Mouse (Mus musculus) heart, embryonic 11.5 days (tissue): ENCODE measurements around the gene Bbs5. TPM values are rescaled to one million over a fixed set of nuclear protein-coding genes. Genes with fewer than 3 reads are reported as not detected.

Experiments used
- ATAC-seq: fragments of 200-750 bp; cut with Nextera tagmentation; replicated peaks from 2 replicates; pipeline ENCODE4 v1.8.0; 2017; ENCODE audit warnings: moderate library complexity; ENCODE audit not compliant: insufficient number of reproducible peaks, low FRiP score, low TSS enrichment
- H3K27ac ChIP-seq: fragments of 300-500 bp; sonication (generic); 2 replicates; pipeline ENCODE4 v1.5.1; 2014; ENCODE audit warnings: mild to moderate bottlenecking, low read depth, low read length
- H3K27me3 ChIP-seq: fragments of 300-500 bp; sonication (generic); 2 replicates; pipeline ENCODE4 v1.6.1; 2014; ENCODE audit warnings: mild to moderate bottlenecking, low read length, mixed read lengths; ENCODE audit not compliant: control insufficient read depth, insufficient read depth
- H3K36me3 ChIP-seq: fragments of 300-500 bp; sonication (generic); 2 replicates; pipeline ENCODE4 v1.6.1; 2014; ENCODE audit warnings: mild to moderate bottlenecking, low read length, moderate library complexity, mixed read lengths; ENCODE audit not compliant: control insufficient read depth, insufficient read depth
- H3K4me1 ChIP-seq: fragments of 300-500 bp; sonication (generic); 2 replicates; pipeline ENCODE4 v1.6.1; 2014; ENCODE audit warnings: low read length; ENCODE audit not compliant: control insufficient read depth, insufficient read depth
- H3K4me2 ChIP-seq: fragments of 300-500 bp; sonication (generic); 2 replicates; pipeline ENCODE4 v1.6.1; 2014; ENCODE audit warnings: mild to moderate bottlenecking, moderate library complexity
- H3K4me3 ChIP-seq: fragments of 300-500 bp; sonication (generic); 2 replicates; pipeline ENCODE4 v1.5.1; 2014; ENCODE audit warnings: low read depth, low read length
- H3K9ac ChIP-seq: fragments of 300-500 bp; sonication (generic); 2 replicates; pipeline ENCODE4 v1.6.1; 2014; ENCODE audit warnings: mild to moderate bottlenecking, low read depth, low read length, moderate library complexity
- H3K9me3 ChIP-seq: fragments of 300-500 bp; sonication (generic); replicated peaks from 2 replicates; pipeline ENCODE4 v1.6.1; 2016; ENCODE audit warnings: low read length; ENCODE audit not compliant: control insufficient read depth
- WGBS: fragments of 180-500 bp; shearing (Covaris S2); extraction: QIAGEN DNeasy Blood & Tissue Kit; methylation state at CpG from one replicate; pipeline ENCODE4 v1.1.7; 2014; ENCODE audit not compliant: insufficient replicate concordance; 5-methylcytosine and 5-hydroxymethylcytosine counted together
- polyA plus RNA-seq: library from polyadenylated mRNA; unstranded; fragments of >200 nt; fragmentation: Nextera tagmentation; extraction: Ambion mirVana; gene quantifications from 2 replicates; pipeline ENCODE4 v1.2.1, GENCODE M21; 2014

The Bbs5 gene
- polyA plus RNA-seq = 11.1 and 12.4 TPM in 2 replicates

DNA sequence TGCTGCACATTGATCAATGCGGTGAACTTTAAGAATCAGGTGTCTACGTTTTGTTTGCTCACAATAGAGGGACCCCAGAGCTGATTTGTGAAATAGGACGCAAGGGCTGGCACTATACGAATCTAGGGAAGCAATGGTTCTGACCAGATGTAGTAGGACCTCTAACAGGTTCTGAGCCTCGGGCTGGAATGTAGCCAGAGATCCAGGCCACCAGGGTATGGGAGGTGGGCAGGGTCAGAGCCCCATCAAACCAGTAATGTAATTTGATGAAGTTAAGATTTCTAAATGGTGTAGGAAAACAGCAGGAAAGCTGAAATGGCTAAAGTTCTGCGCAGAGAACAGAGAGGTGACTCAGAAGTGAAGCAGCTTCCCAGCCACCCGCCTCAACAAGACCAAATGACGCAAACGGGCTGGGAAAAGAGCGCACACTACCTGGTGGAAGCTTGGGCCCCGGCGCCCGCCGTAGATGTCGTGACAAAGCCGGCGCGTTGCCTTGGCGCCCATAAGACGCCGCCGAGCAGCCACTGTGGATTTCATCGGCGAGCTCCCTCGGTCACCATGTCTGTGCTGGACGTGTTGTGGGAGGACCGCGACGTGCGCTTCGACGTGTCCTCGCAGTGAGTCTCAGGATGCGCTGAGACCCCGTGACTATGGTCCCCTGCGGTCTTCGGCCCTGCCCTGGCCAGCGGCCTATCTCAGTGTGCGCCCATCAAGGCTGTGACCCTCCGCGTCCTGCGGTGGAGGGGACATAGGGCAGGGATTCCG lies at the start of gene Bbs5:
TSS of gene Bbs5 (plus strand) at position 446 of the 765 bp plus-strand sequence.
- Histone ChIP-seq H3K9ac (peak within 1 kb of the TSS; percentile 70), H3K4me3 (peak within 1 kb of the TSS; percentile 57), H3K4me1 (no peaks in the 10 kb centered on the region), H3K27ac (no peak within 1 kb of the TSS), H3K36me3 (no peaks in the 10 kb centered on the region), H3K27me3 (no peaks in the 10 kb centered on the region), H3K9me3 (no peaks in the 10 kb centered on the region), H3K4me2 (peak within 1 kb of the TSS; percentile 73)
- WGBS = 3% methylated on average over 43 of the region's 43 CpGs
- ATAC-seq = peak; percentile 82

DNA sequence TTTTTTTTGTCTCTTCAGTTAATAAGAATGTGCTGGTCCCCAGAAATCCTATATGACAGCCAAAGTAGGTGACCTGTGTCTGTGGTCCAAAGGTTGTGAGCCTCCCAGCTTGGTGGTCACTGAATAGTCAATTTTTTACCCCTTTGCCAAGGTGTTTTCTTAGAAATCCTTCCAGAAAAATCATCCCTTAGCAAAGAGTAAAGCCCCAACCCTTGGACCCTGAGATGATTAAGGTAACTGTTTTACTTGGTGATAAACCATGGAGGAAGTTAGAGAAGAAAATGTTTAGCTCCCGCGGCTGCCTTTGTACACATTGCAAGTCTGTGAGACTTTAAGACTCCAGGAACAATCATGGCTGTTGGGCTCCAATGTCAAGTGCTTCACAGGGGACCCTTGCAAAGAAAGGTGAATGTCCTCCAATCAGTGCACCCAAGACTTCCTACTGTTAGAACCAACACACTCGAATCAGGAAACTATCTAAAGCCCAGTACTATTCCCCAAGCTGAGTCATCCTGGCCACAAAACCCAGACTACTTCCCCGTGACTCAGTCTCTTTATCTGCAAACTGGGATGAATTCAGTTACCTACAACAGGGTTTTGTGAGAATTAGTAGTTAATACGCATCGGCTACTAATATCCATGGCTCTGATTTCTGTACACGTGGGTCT lies 43.1 kb upstream of the Bbs5 start:
- Histone ChIP-seq H3K4me1 (no peaks in the 10 kb centered on the region), H3K9ac (no peak overlapping the region), H3K4me2 (no peak overlapping the region), H3K27ac (no peak overlapping the region), H3K9me3 (no peaks in the 10 kb centered on the region), H3K4me3 (no peak overlapping the region), H3K36me3 (no peaks in the 10 kb centered on the region), H3K27me3 (no peaks in the 10 kb centered on the region)
- no peak for ATAC-seq
- 76% methylated on average over 7 of the region's 7 CpGs for WGBS

DNA sequence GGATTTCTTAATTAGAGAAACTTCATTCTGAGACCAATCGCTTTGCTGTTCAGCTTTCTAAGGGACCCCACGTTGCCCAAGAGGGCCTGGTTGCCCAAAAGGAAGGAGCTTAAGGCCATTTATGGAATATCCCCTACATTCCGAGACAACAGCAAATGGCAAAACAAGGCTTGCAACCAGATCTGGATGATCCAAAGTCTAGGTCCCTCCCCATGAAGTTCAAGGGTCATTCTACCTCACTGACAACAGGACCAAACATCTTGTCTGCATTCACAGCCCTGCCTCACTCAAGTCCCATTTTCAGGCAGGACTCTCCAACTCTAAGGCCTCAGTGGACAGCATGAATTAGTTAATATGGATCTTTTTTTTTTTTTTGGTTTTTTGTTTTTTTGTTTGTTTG lies 40.4 kb upstream of the Bbs5 start:
- Histone ChIP-seq H3K9ac (no peak overlapping the region), H3K36me3 (no peaks in the 10 kb centered on the region), H3K4me1 (no peaks in the 10 kb centered on the region), H3K27ac (no peak overlapping the region), H3K9me3 (no peaks in the 10 kb centered on the region), H3K27me3 (no peaks in the 10 kb centered on the region), H3K4me3 (no peak overlapping the region), H3K4me2 (no peak overlapping the region)
- 77% methylated on average over 3 of the region's 3 CpGs for WGBS
- ATAC-seq = no peak

DNA sequence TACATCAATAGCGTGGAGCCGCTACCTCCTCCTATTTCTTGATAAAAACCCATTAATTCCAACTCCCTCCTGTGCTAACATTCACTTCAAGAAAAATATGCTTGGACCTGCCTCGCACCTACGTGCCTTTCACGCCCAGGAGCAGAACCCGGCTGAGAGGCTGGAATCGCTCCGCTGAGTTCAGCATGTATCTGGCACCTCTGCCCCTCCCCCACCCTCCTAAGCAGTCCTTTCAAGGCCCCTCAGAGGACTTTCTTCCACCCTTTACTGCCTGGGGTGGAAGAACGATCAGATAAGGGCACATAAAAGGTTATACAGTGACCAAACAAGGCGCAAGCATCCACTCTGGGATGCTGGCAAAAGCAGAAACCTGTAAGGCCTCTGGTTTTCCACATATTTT lies 34.7 kb upstream of the Bbs5 start:
- no peaks in the 10 kb centered on the region for H3K36me3 ChIP-seq
- 7% methylated on average over 10 of the region's 10 CpGs for WGBS
- peak overlapping the region; percentile 7; the same call in 1 of the 2 replicates for H3K4me2 ChIP-seq
- H3K4me3 ChIP-seq = no peak overlapping the region
- H3K27me3 ChIP-seq = no peaks in the 10 kb centered on the region
- peaks cover 4% of the 10 kb centered on the region; the same call in 1 of the 2 replicates for H3K4me1 ChIP-seq
- ATAC-seq = no peak
- no peaks in the 10 kb centered on the region for H3K9me3 ChIP-seq
- no peak overlapping the region for H3K27ac ChIP-seq
- H3K9ac ChIP-seq = no peak overlapping the region

DNA sequence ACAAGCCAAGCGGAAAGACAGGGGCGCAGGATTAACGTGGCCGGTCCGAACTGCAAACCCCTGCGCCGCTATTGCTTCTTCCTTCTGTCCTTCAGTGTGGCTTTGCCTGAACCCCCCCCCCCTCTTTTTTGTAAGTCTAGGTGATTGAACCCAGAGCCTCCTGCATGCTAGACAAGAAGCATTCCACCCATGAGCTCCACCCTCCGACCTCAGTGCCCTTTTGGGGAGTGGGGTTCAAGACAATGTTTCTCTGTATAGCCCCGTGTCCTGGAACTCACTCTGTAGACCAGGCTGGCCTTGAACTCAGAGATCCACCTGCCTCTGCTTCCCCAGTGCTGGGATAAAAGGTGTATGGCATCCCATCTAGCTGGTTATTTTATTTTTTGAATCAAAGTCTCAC lies 34.3 kb upstream of the Bbs5 start:
- Histone ChIP-seq H3K9ac (no peak overlapping the region), H3K9me3 (no peaks in the 10 kb centered on the region), H3K4me1 (peaks cover 4% of the 10 kb centered on the region; the same call in 1 of the 2 replicates), H3K27ac (no peak overlapping the region), H3K4me2 (no peak overlapping the region), H3K4me3 (no peak overlapping the region), H3K36me3 (no peaks in the 10 kb centered on the region), H3K27me3 (no peaks in the 10 kb centered on the region)
- 47% methylated on average over 9 of the region's 9 CpGs for whole genome bisulfite sequencing
- ATAC-seq = no peak

DNA sequence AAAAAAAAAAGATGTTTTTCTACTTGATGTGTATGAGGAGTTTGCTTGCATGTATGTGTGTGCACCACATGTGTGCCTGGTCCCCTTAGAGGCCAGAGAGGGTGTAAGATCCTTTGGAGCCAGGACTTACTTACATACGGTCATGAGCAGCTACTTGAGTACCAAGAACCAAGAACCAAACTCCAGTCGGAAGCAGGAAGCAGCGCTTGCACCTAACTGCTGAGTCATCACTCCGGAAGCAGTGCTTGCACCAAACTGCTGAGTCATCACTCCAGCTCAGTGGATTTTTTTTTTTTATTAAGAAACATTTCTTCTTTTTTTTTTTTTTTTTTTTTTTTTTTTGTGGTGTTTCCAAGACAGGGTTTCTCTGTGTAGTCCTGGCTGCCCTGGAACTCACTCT lies 33.7 kb upstream of the Bbs5 start:
- 55% methylated on average over 4 of the region's 4 CpGs for WGBS
- Histone ChIP-seq H3K4me1 (peaks cover 4% of the 10 kb centered on the region; the same call in 1 of the 2 replicates), H3K27ac (no peak overlapping the region), H3K9me3 (no peaks in the 10 kb centered on the region), H3K4me3 (no peak overlapping the region), H3K9ac (no peak overlapping the region), H3K36me3 (no peaks in the 10 kb centered on the region), H3K27me3 (no peaks in the 10 kb centered on the region), H3K4me2 (no peak overlapping the region)
- ATAC-seq = no peak

DNA sequence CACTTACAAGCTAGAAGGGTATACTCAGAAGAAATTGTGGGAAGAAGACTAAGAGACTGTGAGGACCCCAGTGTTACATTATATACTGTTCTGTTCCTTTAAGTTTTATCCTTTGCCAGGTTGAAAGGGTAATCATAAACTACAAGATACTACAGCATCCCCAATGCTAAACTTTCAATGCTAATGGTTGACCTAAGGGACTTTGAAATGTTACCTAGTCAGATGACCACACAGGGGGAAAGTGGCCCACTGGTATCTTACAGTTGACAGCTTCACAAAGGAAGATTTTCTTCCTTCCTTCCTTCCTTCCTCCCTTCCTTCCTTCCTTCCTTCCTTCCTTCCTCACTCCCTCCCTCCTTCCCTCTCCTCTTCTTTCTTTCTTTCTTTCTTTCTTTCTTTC lies 28.6 kb upstream of the Bbs5 start:
- H3K27ac ChIP-seq = no peak overlapping the region
- ATAC-seq = no peak
- no peak overlapping the region for H3K4me2 ChIP-seq
- H3K9ac ChIP-seq = no peak overlapping the region
- H3K4me3 ChIP-seq = no peak overlapping the region
- no peaks in the 10 kb centered on the region for H3K9me3 ChIP-seq
- no peaks in the 10 kb centered on the region for H3K27me3 ChIP-seq
- no peaks in the 10 kb centered on the region for H3K4me1 ChIP-seq
- H3K36me3 ChIP-seq = no peaks in the 10 kb centered on the region

DNA sequence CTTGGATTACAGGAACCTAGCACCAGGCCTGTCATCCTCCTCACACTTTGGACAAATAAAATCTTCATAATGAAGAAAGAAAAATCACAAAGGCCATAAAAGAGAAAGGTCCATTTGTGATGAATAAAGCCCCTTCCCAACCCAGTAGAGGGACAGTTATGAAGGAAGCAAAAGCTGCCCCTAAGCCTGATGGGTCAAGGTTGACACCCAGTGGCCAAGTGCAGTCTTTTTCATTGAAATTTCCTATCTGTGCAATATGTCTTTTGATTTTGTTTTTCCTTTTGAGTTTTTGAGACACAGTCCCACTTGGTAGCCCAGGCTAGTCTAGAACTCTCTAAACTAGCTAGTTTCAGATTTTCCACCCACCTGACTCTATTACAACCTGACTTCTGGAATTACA lies 27.7 kb upstream of the Bbs5 start:
- ATAC-seq = no peak
- Histone ChIP-seq H3K36me3 (no peaks in the 10 kb centered on the region), H3K9me3 (no peaks in the 10 kb centered on the region), H3K4me3 (no peak overlapping the region), H3K27me3 (no peaks in the 10 kb centered on the region), H3K9ac (no peak overlapping the region), H3K4me2 (no peak overlapping the region), H3K4me1 (no peaks in the 10 kb centered on the region), H3K27ac (no peak overlapping the region)

DNA sequence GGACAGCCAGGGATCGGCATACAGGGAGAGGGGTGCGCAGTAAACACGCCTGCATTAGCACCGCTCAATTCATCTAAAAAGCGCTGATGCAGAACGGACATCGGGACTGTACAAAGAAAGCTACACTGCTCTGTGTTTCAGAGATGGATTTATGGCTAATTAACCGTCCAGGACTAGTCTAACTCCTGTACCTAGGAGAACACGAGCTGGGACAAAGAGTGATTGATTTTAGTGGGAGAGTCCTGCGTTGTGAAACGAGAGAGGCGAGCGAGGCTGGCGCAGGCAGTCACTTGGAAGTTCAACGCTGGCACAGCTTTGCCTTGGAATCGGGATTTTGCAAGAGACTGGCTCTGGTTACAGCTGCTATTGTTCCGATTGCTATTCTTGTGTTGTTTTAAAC lies 17.8 kb upstream of the Bbs5 start:
- 77% methylated on average over 17 of the region's 17 CpGs for WGBS
- H3K9ac ChIP-seq = no peak overlapping the region

More for the DNA sequence above, 17.8 kb upstream of the Bbs5 start:
- Histone ChIP-seq H3K27ac (no peak overlapping the region), H3K27me3 (no peaks in the 10 kb centered on the region; the same call in 1 of the 2 replicates), H3K4me3 (no peak overlapping the region), H3K4me1 (no peaks in the 10 kb centered on the region), H3K36me3 (no peaks in the 10 kb centered on the region), H3K4me2 (no peak overlapping the region), H3K9me3 (no peaks in the 10 kb centered on the region)
- no peak for ATAC-seq
